In genomic region chr10:76873948-76874347, GRCm38 (mm10) we compare ENCODE assay signal across 10 mouse cellular contexts.
DNase-seq lines count a peak whose midpoint lies in the region; ATAC-seq and TF ChIP-seq lines count a peak whose summit lies in the region.
"Had no signal": no experiment of that assay in that cellular context is flagged by ENCODE, and none has a peak within 500 bp of the region (broad histone marks: within the 10 kb centered on the region; RNA-seq: fewer than 3 reads in every experiment).

No protein-coding gene starts in this region.

- TF ChIP-seq EP300 in heart, postnatal 0 days (IDR thresholded peaks at IDR 0.05; ENCODE audit: low read depth), result no peak
- TF ChIP-seq EP300 in lung, postnatal 0 days (IDR thresholded peaks at IDR 0.05), result peak; percentile 66

- no peak for DNase-seq in heart, postnatal 0 days (ENCODE audit: low spot score)
- no peak for DNase-seq in heart, adult 9 months (ENCODE audit: low spot score in 2 of 2)
- DNase-seq in 416B (ENCODE audit: low read depth), result peak; percentile 13
- peak; percentile 74 for DNase-seq in cerebellum, adult 11-12 months
- DNase-seq in lung, postnatal 0 days (ENCODE audit: low spot score), result peak; percentile 52
- no peak for DNase-seq in embryo, embryonic 11 days
- DNase-seq in midbrain, embryonic 14.5 days, result no peak

- no peak overlapping the region for H3K27ac ChIP-seq in heart, postnatal 0 days (ENCODE audit: low read depth)
- H3K27ac ChIP-seq in lung, postnatal 0 days (ENCODE audit: low read length), result no peak overlapping the region
- H3K27ac ChIP-seq in midbrain, embryonic 14.5 days (replicated peaks; ENCODE audit: low read depth, low read length), result no peak overlapping the region
- H3K27ac ChIP-seq: limb, embryonic 12.5 days had no signal

- H3K4me1 ChIP-seq in heart, postnatal 0 days (ENCODE audit: control insufficient read depth, insufficient read depth), result no peaks in the 10 kb centered on the region
- no peaks in the 10 kb centered on the region for H3K4me1 ChIP-seq in lung, postnatal 0 days (ENCODE audit: insufficient read depth, low read depth, low read length)
- no peaks in the 10 kb centered on the region for H3K4me1 ChIP-seq in midbrain, embryonic 14.5 days (ENCODE audit: control insufficient read depth, insufficient read depth, low read length)
- H3K4me1 ChIP-seq: embryonic facial prominence, embryonic 10.5 days; limb, embryonic 12.5 days had no signal

- WGBS in heart, postnatal 0 days, result 57% methylated on average over 10 of the region's 10 CpGs
- 46% methylated on average over 10 of the region's 10 CpGs for WGBS in lung, postnatal 0 days
- 87% methylated on average over 10 of the region's 10 CpGs for WGBS in midbrain, embryonic 14.5 days

- no peaks in the 10 kb centered on the region for H3K9me3 ChIP-seq in heart, postnatal 0 days (replicated peaks; ENCODE audit: control insufficient read depth, low read length)
- H3K9me3 ChIP-seq in lung, postnatal 0 days (ENCODE audit: low read length), result no peaks in the 10 kb centered on the region
- no peaks in the 10 kb centered on the region for H3K9me3 ChIP-seq in midbrain, embryonic 14.5 days (ENCODE audit: control insufficient read depth, low read length)
- H3K9me3 ChIP-seq: embryonic facial prominence, embryonic 10.5 days; limb, embryonic 12.5 days had no signal

- H3K27me3 ChIP-seq in heart, postnatal 0 days (ENCODE audit: control insufficient read depth, insufficient read depth, low read length), result no peaks in the 10 kb centered on the region
- no peaks in the 10 kb centered on the region for H3K27me3 ChIP-seq in lung, postnatal 0 days (replicated peaks; ENCODE audit: insufficient read depth, low read length)
- no peaks in the 10 kb centered on the region for H3K27me3 ChIP-seq in midbrain, embryonic 14.5 days (ENCODE audit: control insufficient read depth, insufficient read depth, low read length)
- H3K27me3 ChIP-seq: limb, embryonic 12.5 days had no signal

- 0 out of 2 replicates have a peak, but pooled peaks have one; percentile 3 for TF ChIP-seq CTCF in heart, postnatal 0 days (IDR thresholded peaks at IDR 0.05; ENCODE audit: low read depth)
- no peak for TF ChIP-seq CTCF in lung, postnatal 0 days (IDR thresholded peaks at IDR 0.05)

- ATAC-seq in heart, postnatal 0 days (ENCODE audit: insufficient read depth, low read depth), result peak; percentile 44; the same call in 1 of the 2 replicates
- ATAC-seq in lung, postnatal 0 days, result peak; percentile 76
- no peak for ATAC-seq in midbrain, embryonic 14.5 days (ENCODE audit: low FRiP score, low TSS enrichment)
- no peak for ATAC-seq in megakaryocyte, adult 5-6 weeks (ENCODE audit: poor library complexity, severe bottlenecking)

- H3K4me3 ChIP-seq in heart, postnatal 0 days (ENCODE audit: low read depth, low read length), result no peak overlapping the region
- no peak overlapping the region for H3K4me3 ChIP-seq in lung, postnatal 0 days (ENCODE audit: low read depth, low read length)
- H3K4me3 ChIP-seq in midbrain, embryonic 14.5 days (replicated peaks; ENCODE audit: low read depth, low read length), result no peak overlapping the region
- H3K4me3 ChIP-seq: embryonic facial prominence, embryonic 10.5 days; limb, embryonic 12.5 days had no signal

- H3K4me2 ChIP-seq in heart, postnatal 0 days (ENCODE audit: low read depth, low read length), result no peak overlapping the region
- H3K4me2 ChIP-seq in lung, postnatal 0 days (replicated peaks; ENCODE audit: low read depth, low read length), result no peak overlapping the region
- no peak overlapping the region for H3K4me2 ChIP-seq in midbrain, embryonic 14.5 days (ENCODE audit: low read length)
- H3K4me2 ChIP-seq: limb, embryonic 12.5 days had no signal

- H3K9ac ChIP-seq in heart, postnatal 0 days (replicated peaks; ENCODE audit: low read depth, low read length), result no peak overlapping the region
- H3K9ac ChIP-seq in lung, postnatal 0 days (replicated peaks; ENCODE audit: low read depth), result no peak overlapping the region
- H3K9ac ChIP-seq in midbrain, embryonic 14.5 days (replicated peaks; ENCODE audit: low read length), result no peak overlapping the region
- H3K9ac ChIP-seq: limb, embryonic 12.5 days had no signal

- no peaks in the 10 kb centered on the region for H3K36me3 ChIP-seq in heart, postnatal 0 days (replicated peaks; ENCODE audit: control insufficient read depth, insufficient read depth, low read length)
- no peaks in the 10 kb centered on the region for H3K36me3 ChIP-seq in lung, postnatal 0 days (ENCODE audit: insufficient read depth, low read length)
- H3K36me3 ChIP-seq in midbrain, embryonic 14.5 days (ENCODE audit: control insufficient read depth, insufficient read depth, low read length), result no peaks in the 10 kb centered on the region
- H3K36me3 ChIP-seq: embryonic facial prominence, embryonic 10.5 days; limb, embryonic 12.5 days had no signal

Comparison
In these comparisons a context has a peak if more than half of its experiments do, and no peak if none do; other contexts are left out.
1. ATAC-seq: peak in heart, postnatal 0 days (single experiment) and lung, postnatal 0 days (single experiment); none in midbrain, embryonic 14.5 days (single experiment) and megakaryocyte, adult 5-6 weeks (single experiment).
2. DNase-seq: peak in 416B (single experiment), cerebellum, adult 11-12 months (single experiment) and lung, postnatal 0 days (single experiment); none in heart, postnatal 0 days (single experiment), heart, adult 9 months (0 of 2), embryo, embryonic 11 days (single experiment) and midbrain, embryonic 14.5 days (single experiment).